Mouse (Mus musculus): ENCODE data around the gene Atg16l1.

Gene Atg16l1

DNA sequence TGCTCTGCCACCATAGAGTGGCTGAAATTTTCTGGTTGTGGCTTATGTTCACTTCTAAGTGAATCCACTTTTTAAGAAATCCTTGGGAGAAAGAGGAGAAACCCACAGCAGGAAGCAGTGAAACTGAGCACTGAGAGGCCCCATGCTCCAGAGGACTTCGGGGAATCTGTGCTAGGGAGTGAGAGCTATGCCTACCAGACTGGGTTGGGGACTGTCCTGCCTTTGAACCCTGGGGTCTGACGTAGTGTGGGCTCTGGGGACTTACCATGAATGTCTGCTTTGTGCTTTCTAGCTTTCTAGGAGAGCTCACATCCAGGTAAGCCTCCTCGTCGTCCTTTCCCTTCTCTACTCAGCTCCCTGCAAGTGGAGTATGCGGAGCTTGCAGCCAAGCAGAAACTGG is 81.3 kb downstream of the Atg16l1 start:
- no peak for DNase-seq

DNA sequence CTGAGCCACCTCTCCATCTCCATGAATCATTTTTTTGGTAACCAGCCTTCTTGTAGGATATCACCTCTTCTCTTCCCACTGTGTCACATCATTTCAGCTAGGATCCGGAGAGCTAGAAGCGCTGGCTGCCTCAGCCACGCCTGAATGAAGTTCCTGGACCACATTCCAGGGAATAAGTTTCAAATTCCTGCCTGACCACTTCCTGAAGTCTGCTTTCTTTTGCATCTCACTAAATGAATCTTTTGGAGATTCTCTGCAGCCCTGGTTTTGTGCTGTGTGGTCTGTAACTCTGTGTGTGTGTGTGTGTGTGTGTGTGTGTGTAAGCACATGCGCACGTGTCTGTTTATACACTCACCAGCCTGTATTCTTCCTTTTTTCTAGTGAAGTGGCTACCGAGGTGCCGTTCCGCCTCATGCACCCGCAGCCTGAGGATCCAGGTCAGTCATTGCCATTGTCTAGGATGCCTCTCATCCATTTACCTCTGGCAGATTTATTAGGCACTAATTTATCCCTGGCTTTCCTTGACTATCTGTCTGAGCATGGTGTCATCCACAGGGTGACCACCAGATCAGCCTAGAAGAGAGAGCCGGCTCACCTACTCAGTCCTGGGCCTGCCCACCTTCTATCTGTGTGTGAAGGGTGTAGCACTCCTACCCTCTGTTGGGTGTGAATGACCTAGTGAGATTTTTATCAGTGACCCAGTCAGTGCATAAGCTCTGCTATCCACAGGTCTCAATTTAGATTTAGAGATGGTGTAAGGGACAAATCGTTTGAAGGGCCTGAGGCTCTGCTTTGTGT is 84.9 kb downstream of the Atg16l1 start:
- DNase-seq = no peak
